Mouse (Mus musculus) brain, embryonic 14.5 days (tissue): Measurements from ENCODE around the gene Ube2o. TPM values are rescaled to one million over a fixed set of nuclear protein-coding genes. Genes with fewer than 3 reads are reported as not detected.

Experiments
- DNase-seq: peaks from one replicate; pipeline ENCODE4 v3.0.0-alpha.2; 2011; ENCODE audit warnings: low read depth
- CTCF ChIP-seq: fragments of 200-500 bp; IDR thresholded peaks from 2 replicates; pipeline ENCODE4 v1.5.1; 2012; ENCODE audit warnings: inconsistent platforms, mild to moderate bottlenecking, moderate library complexity, borderline replicate concordance; ENCODE audit not compliant: insufficient read depth, insufficient read length; ENCODE audit errors: extremely low read depth
- POLR2A ChIP-seq: fragments of 200-500 bp; IDR thresholded peaks from 2 replicates; pipeline ENCODE4 v1.6.1; 2012; ENCODE audit warnings: mild to moderate bottlenecking, inconsistent platforms, borderline replicate concordance; ENCODE audit not compliant: poor library complexity, insufficient read depth, insufficient read length, severe bottlenecking; ENCODE audit errors: extremely low read depth
- polyA plus RNA-seq: library from polyadenylated mRNA; depleted of rRNA; stranded (reverse); fragments of >200 nt; gene quantifications from 2 replicates; pipeline ENCODE4 v1.2.3, GENCODE M21; 2012

Ube2o gene
- polyA plus RNA-seq, 1 experiment: 68.5 TPM

DNA sequence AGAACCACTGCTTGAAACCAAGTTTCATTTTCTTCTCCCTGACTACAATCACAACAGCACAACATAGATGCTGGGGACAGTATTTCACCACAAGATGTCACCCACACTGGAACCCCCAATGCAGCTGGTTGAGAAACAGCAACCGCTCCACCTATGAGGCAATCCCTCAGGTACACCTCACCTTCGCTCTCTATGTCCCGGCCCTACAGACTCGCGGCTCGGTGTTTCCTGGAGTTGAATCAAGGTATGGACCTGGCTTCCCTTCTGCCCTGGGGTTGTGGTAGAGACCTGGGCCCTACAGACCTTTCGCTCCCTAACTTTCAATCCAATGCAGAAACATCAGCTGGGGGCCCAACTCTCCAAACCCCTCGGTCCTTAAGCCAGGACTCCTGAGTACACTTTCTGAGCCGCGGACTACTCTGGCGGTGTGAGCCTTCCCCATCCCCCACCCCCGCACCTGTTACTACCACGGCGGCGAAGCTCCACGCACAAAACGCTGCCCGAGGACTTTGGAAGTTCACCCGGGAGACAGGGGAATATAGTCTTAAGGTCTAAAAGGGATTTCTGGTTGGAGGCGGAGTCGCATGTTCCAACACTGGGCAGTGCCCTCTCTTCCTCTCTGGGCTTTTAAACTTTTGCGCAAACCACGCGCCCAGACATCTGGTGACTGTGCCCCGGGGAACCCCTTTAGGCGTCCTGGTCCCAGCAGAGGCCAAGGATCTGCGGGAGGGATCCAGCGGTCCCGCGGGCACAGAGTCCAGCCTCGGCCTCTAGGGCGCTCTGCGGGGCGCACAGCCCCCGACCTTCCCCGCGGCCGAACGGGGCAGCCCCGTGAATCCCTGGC is 42.3 kb upstream of the Ube2o start:
- TF ChIP-seq CTCF (no peak), POLR2A (no peak)
- DNase-seq: no peak

DNA sequence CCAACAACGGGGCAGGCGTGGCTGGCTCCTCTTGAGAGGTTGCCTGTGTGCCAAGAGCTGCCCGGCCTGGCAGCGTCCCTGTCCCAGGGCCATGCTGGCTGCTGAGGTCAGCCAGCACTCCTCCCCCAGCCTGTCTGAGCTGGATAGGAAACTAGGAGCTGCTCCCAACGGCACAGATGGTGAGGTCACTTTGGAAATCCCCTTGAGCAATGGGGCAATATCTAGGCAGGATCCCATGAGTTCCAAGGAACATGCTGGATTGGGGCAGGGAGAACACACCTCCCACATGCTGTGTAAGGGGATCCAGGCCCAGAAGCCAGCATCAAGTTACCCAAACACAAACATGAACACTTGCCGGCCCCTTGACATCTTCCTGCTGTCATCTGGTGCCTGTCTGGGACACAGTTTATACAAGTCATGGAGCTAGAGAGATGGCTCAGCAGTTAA is 40.0 kb upstream of the Ube2o start:
- DNase-seq: peak; percentile 68
- TF ChIP-seq CTCF (no peak), POLR2A (no peak)

- DNase-seq: no peak
- no peak for TF ChIP-seq POLR2A
- TF ChIP-seq CTCF: no peak
Observed at GRCm38 (mm10) chr11:116620559-116621253, 39.5 kb upstream of the Ube2o start.

- DNase-seq: no peak
- no peak for TF ChIP-seq CTCF
- no peak for TF ChIP-seq POLR2A
Observed at GRCm38 (mm10) chr11:116620073-116620472, 38.8 kb upstream of the Ube2o start.

DNA sequence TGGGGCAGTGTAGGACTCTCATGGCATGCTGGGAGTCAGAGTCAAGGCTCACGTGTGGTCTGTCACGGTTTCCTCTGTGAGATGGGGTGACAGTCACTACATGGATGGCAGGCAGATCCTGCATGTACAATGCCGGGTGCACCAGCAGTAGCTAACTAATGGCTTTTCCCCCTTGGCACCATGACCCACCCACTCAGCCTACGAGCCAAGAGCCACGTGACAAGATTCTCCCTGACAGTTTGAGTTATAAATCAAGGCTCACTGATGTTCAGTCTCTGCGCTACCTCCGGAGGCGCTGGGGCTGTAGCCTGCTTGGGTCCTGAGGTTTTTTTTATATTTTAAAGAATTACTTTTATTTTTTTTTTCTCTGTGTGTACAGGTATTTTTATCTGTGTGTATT is 38.3 kb upstream of the Ube2o start:
- no peak for TF ChIP-seq POLR2A
- TF ChIP-seq CTCF: no peak
- DNase-seq: no peak

GRCm38 (mm10) chr11:116619156-116619555 is 37.9 kb upstream of the Ube2o start:
- no peak for TF ChIP-seq POLR2A
- no peak for DNase-seq

DNA sequence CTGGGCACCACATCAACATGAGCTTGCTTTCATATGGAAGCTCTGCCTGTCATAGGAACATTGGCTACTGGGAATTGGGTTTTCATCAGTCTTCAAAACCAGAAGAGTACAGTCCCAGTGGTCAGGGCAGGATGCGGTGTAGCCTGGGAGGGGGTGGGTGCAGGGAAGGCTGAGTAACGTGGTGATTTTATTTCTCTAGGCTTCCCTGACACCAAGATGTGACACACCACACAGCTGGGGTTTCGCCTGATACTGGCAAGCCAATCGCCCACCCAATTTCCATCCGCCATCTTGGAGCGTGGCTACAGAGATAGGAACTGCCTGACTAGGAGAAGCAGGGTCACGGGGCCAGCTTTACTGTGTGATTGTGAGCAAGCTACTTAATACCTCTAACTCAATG is 37.4 kb upstream of the Ube2o start:
- DNase-seq: no peak
- TF ChIP-seq CTCF: no peak
- no peak for TF ChIP-seq POLR2A

DNA sequence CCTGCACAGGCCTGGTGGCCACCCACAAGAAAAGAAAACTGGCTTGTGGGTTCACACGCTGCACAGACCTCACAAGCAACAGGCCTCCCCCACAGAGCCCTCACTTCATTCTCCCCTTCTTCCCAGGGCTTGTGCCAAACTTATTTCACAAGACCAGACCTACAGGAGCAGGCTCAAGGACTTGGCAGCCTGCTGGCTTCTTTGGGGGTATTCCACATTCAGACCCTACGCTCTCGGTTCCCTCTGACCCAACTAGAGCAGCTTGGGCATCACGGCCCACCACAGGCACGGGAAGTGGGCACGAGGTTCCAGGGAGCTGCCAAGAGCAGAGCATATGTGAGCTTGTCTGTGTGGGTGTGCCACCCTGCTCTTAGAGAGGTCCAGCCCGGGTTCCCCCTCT is 36.4 kb upstream of the Ube2o start:
- TF ChIP-seq CTCF (no peak), POLR2A (no peak)
- DNase-seq: no peak

- TF ChIP-seq POLR2A: no peak
- no peak for TF ChIP-seq CTCF
- no peak for DNase-seq
Observed at GRCm38 (mm10) chr11:116616438-116617118, 35.3 kb upstream of the Ube2o start.

DNA sequence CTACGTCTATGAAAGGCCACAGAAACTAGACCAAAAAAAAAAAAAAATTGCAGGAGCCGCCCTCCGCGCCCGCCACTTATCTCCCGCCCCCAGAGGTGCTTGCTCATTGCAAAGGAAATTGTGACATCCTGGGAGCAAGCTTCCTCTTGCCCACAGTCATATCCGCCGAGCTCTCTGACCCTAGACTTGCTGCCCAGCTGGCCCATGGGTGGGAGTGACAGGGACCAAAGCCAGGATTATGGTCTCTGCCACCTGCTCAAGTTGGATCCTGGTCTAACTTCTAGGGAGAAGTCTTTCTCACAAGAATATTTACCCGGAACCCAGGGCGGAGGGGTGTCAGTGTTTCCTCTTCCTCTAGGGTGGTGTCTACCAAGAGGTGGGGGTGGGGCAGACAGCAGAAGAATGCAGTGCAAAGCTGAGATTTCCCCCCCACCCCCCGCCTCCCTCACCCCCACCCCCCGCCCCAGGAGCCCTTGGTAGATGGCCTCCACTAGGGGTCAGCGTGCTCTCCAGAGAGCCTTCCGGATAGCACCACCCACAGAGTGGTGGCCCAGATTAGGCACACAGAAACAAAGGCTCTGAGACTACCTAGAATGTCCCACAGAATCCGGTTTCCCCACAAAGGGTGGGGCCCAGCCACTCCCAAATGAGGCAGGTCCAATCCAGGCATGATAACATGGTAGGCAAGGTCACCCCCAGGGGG is 34.6 kb upstream of the Ube2o start:
- no peak for DNase-seq
- no peak for TF ChIP-seq CTCF
- no peak for TF ChIP-seq POLR2A

GRCm38 (mm10) chr11:116613234-116613633 is 32.0 kb upstream of the Ube2o start:
- DNase-seq: no peak
- TF ChIP-seq CTCF: no peak
- no peak for TF ChIP-seq POLR2A
